Mouse (Mus musculus): ENCODE data around the gene Nrxn3.

GRCm38 (mm10) chr12:89722462-89722861, 999.8 kb downstream of the Nrxn3 start:
- no peak for TF ChIP-seq CTCF (IDR thresholded peaks at IDR 0.05; ENCODE audit: control insufficient read depth, insufficient read depth, insufficient replicate concordance, low read depth, low read length)
- no peak for TF ChIP-seq POLR2A (IDR thresholded peaks at IDR 0.05; ENCODE audit: control insufficient read depth, low read depth, low read length)
